Mouse (Mus musculus) liver, embryonic 18 days (tissue): Measurements from ENCODE around the gene Wtap. TPM values are rescaled to one million over a fixed set of nuclear protein-coding genes. Genes with fewer than 3 reads are reported as not detected.

ENCODE experiments used
- polyA plus RNA-seq: library from polyadenylated mRNA; depleted of rRNA; stranded (reverse); fragments of >200 nt; gene quantifications from 2 replicates; pipeline ENCODE4 v1.2.3, GENCODE M21; 2012; rRNA removed

Gene Wtap
- 20.2 and 22.4 TPM in 2 replicates for polyA plus RNA-seq

DNA sequence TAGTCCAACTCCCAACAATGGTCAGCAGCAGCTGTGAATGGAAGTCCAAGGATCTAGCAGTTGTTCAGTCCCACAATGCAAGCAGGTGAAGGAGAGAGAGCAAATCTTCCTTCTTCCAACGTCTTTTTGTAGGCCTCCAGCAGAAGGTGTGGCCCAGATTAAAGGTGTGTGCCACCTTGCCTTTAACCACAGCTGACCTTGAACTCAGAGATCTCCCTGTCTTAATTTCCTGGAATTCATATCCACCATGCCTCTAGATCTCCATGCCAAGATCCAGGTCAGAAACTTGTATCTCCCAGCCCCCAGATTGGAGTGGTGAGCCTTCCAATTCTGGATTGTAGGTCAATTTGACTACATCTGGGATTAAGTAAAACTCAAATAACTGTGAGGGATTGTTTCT lies at the start of gene Wtap:
Gene Wtap (minus strand): TSS at position 101 of the 400 bp plus-strand sequence.

GRCm38 (mm10) chr17:13006546-13006945 lies 12.6 kb upstream of the Wtap start, which contains the start of gene Sod2:
Sod2 (plus strand) TSS chr17:13006846.

GRCm38 (mm10) chr17:12960331-12960873 lies 33.6 kb downstream of the Wtap start, which contains the start of gene Acat2:
Acat2 (minus strand) TSS chr17:12960747.

GRCm38 (mm10) chr17:12940151-12940805 lies 53.7 kb downstream of the Wtap start, which contains the start of gene Acat3:
Acat3 (minus strand) TSS chr17:12940600.

Other genes starting within 250 kb of the Wtap start
- 11.6 and 14.6 TPM in 2 replicates for gene Igf2r, start 224.5 kb downstream of the Wtap start, polyA plus RNA-seq
- gene Mas1, start 126.0 kb downstream of the Wtap start, polyA plus RNA-seq = 0.27 and 0.38 TPM in 2 replicates
- gene Mrgprh, start 118.1 kb downstream of the Wtap start, polyA plus RNA-seq = 0.02 TPM in 1 of 2 replicates, not detected in the other
- gene Pnldc1, start 83.9 kb downstream of the Wtap start, polyA plus RNA-seq = 0.46 and 0.55 TPM in 2 replicates
- gene Tcp1, start 78.5 kb downstream of the Wtap start, polyA plus RNA-seq = 70.9 and 77.0 TPM in 2 replicates
- gene Mrpl18, start 77.8 kb downstream of the Wtap start, polyA plus RNA-seq = 34.3 and 39.2 TPM in 2 replicates
- gene Acat3, start 53.6 kb downstream of the Wtap start, polyA plus RNA-seq = 19.5 and 24.5 TPM in 2 replicates
- 42.8 and 51.3 TPM in 2 replicates for gene Acat2, start 33.4 kb downstream of the Wtap start, polyA plus RNA-seq
- gene Sod2, start 12.7 kb upstream of the Wtap start, polyA plus RNA-seq = 153 and 171 TPM in 2 replicates
- gene Gpr31b, start 58.1 kb upstream of the Wtap start, polyA plus RNA-seq = 0.03 TPM in 1 of 2 replicates, not detected in the other
- gene Tcp10b, start 66.9 kb upstream of the Wtap start, polyA plus RNA-seq = 0.04 and 0.06 TPM in 2 replicates
- 0.05 TPM in 2 replicates for gene Unc93a, start 137.6 kb upstream of the Wtap start, polyA plus RNA-seq
- not detected in 2 replicates for gene Smok2a, start 227.0 kb upstream of the Wtap start, polyA plus RNA-seq
- gene Smok2b, start 236.1 kb upstream of the Wtap start, polyA plus RNA-seq = not detected in 2 replicates